Mouse (Mus musculus) heart, adult 9 months (tissue): ENCODE results near the gene AI481877.
"Not testable (repeated sequence)": the region's sequence is repeated elsewhere in the genome, so short reads cannot be mapped to it uniquely, and the experiment has no call there.

Experiments
- DNase-seq, 2 experiments: peaks; one replicate each; pipeline ENCODE4 v3.0.0; 2022; ENCODE audit warnings: low spot score in 2 of 2

Gene AI481877

GRCm38 (mm10) chr4:59138507-59139033 lies at the start of gene AI481877:
TSS of gene AI481877 (minus strand) at chr4:59138983.
- DNase-seq: not testable (repeated sequence)

- DNase-seq: no peak
Observed at GRCm38 (mm10) chr4:59188474-59188801, 49.7 kb upstream of the AI481877 start.

- peak in 1 of 2 experiments; percentile 29 for DNase-seq
Observed at GRCm38 (mm10) chr4:59187289-59187688, 48.5 kb upstream of the AI481877 start.

GRCm38 (mm10) chr4:59185671-59186070 lies 46.9 kb upstream of the AI481877 start:
- DNase-seq: no peak

- no peak for DNase-seq
Observed at GRCm38 (mm10) chr4:59181320-59182271, 42.8 kb upstream of the AI481877 start.

GRCm38 (mm10) chr4:59177566-59177965 lies 38.8 kb upstream of the AI481877 start:
- DNase-seq: no peak

- no peak for DNase-seq
Observed at GRCm38 (mm10) chr4:59175929-59176328, 37.1 kb upstream of the AI481877 start.

- peak; percentile 55 to 61 for DNase-seq
Observed at GRCm38 (mm10) chr4:59175003-59175402, 36.2 kb upstream of the AI481877 start.

- DNase-seq: no peak
Observed at GRCm38 (mm10) chr4:59173181-59173922, 34.6 kb upstream of the AI481877 start.

GRCm38 (mm10) chr4:59172616-59173015 lies 33.8 kb upstream of the AI481877 start:
- no peak for DNase-seq

GRCm38 (mm10) chr4:59169981-59170380 lies 31.2 kb upstream of the AI481877 start:
- no peak for DNase-seq

- no peak for DNase-seq
Observed at GRCm38 (mm10) chr4:59167251-59167847, 28.6 kb upstream of the AI481877 start.

GRCm38 (mm10) chr4:59164034-59164433 lies 25.3 kb upstream of the AI481877 start:
- no peak for DNase-seq

- DNase-seq: no peak
Observed at GRCm38 (mm10) chr4:59160959-59161670, 22.3 kb upstream of the AI481877 start.

GRCm38 (mm10) chr4:59160289-59160688 lies 21.5 kb upstream of the AI481877 start:
- no peak for DNase-seq

- no peak for DNase-seq
Observed at GRCm38 (mm10) chr4:59157654-59158053, 18.9 kb upstream of the AI481877 start.

- DNase-seq: no peak
Observed at GRCm38 (mm10) chr4:59156897-59157592, 18.3 kb upstream of the AI481877 start.

GRCm38 (mm10) chr4:59151953-59152352 lies 13.2 kb upstream of the AI481877 start:
- no peak for DNase-seq

- no peak for DNase-seq
Observed at GRCm38 (mm10) chr4:59150907-59151306, 12.1 kb upstream of the AI481877 start.

- DNase-seq: no peak
Observed at GRCm38 (mm10) chr4:59149043-59149442, 10.3 kb upstream of the AI481877 start.

- no peak for DNase-seq
Observed at GRCm38 (mm10) chr4:59128935-59129334, 9.8 kb downstream of the AI481877 start.
